Mouse (Mus musculus): ENCODE results near the gene Rfc1. TPM values are rescaled to one million over a fixed set of nuclear protein-coding genes. Genes with fewer than 3 reads are reported as not detected.
A peak's percentile ranks its signal among the peaks of the same experiment; 100 is the strongest.

Rfc1 gene
- polyA plus RNA-seq, 1 experiment from 2014 or later = 57.9 TPM

GRCm38 (mm10) chr5:65338394-65338793, 2.9 kb upstream of the Rfc1 start:
- H3K9me3 ChIP-seq = no peaks in the 10 kb centered on the region
- H3K4me2 ChIP-seq = no peak overlapping the region
- no peak overlapping the region for H3K4me3 ChIP-seq
- peaks cover 4% of the 10 kb centered on the region; the same call in 1 of the 2 replicates for H3K36me3 ChIP-seq
- no peak for ATAC-seq (ENCODE audit: extremely low read depth, insufficient number of reproducible peaks, low FRiP score, low TSS enrichment)
- no peak overlapping the region for H3K9ac ChIP-seq
- H3K4me1 ChIP-seq = peaks cover 17% of the 10 kb centered on the region
- WGBS = 80% methylated on average over 6 of the region's 6 CpGs
- H3K27ac ChIP-seq (replicated peaks) = no peak overlapping the region
- no peaks in the 10 kb centered on the region for H3K27me3 ChIP-seq (replicated peaks)

GRCm38 (mm10) chr5:65336075-65336355, 545 bp upstream of the Rfc1 start:
- H3K4me2 ChIP-seq = peak overlapping the region; percentile 89
- 27% methylated on average over 4 of the region's 4 CpGs for WGBS
- ATAC-seq (ENCODE audit: extremely low read depth, insufficient number of reproducible peaks, low FRiP score, low TSS enrichment) = no peak
- peaks cover 22% of the 10 kb centered on the region for H3K36me3 ChIP-seq
- H3K27me3 ChIP-seq (replicated peaks) = no peaks in the 10 kb centered on the region
- H3K4me3 ChIP-seq = peak overlapping the region; percentile 98
- H3K9me3 ChIP-seq = no peaks in the 10 kb centered on the region
- H3K9ac ChIP-seq = peak overlapping the region; percentile 91
- no peak overlapping the region for H3K27ac ChIP-seq (replicated peaks)
- peaks cover 17% of the 10 kb centered on the region for H3K4me1 ChIP-seq

GRCm38 (mm10) chr5:65334788-65335187, 682 bp downstream of the Rfc1 start:
- WGBS = 6% methylated on average over 8 of the region's 8 CpGs
- H3K9me3 ChIP-seq = no peaks in the 10 kb centered on the region
- H3K9ac ChIP-seq = peak overlapping the region; percentile 91
- H3K27me3 ChIP-seq (replicated peaks) = no peaks in the 10 kb centered on the region
- peak overlapping the region; percentile 98 for H3K4me3 ChIP-seq
- no peak for ATAC-seq (ENCODE audit: extremely low read depth, insufficient number of reproducible peaks, low FRiP score, low TSS enrichment)
- H3K36me3 ChIP-seq = peaks cover 22% of the 10 kb centered on the region
- H3K4me2 ChIP-seq = peak overlapping the region; percentile 89
- peak overlapping the region; percentile 85 for H3K27ac ChIP-seq (replicated peaks)
- peaks cover 17% of the 10 kb centered on the region for H3K4me1 ChIP-seq

DNA sequence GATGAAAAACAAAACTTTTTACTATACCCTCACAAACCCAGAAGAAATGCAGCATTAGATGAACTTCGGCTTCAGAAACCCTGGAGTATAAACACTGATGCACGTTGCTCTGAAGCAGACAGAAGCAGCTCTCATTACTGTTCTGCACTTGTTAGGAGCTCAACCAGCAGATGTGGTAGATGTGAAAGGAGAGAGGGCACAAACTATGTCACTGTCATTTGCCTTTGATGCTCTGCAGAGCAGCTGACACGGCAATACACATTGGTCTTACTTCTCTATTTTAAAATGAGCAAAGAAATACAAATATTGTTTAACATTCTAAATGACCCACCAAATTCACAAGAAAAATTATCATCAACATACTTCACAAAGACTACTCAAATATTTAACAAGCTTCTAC, 5.5 kb downstream of the Rfc1 start:
- Histone ChIP-seq H3K4me1 (peaks cover 32% of the 10 kb centered on the region), H3K4me3 (no peak overlapping the region), H3K9me3 (no peaks in the 10 kb centered on the region), H3K27ac (replicated peaks) (no peak overlapping the region), H3K36me3 (peaks cover 22% of the 10 kb centered on the region), H3K9ac (no peak overlapping the region), H3K27me3 (replicated peaks) (no peaks in the 10 kb centered on the region), H3K4me2 (no peak overlapping the region)
- whole genome bisulfite sequencing = 69% methylated on average over 3 of the region's 3 CpGs
- no peak for ATAC-seq (ENCODE audit: extremely low read depth, insufficient number of reproducible peaks, low FRiP score, low TSS enrichment)

- WGBS = 55% methylated on average over 5 of the region's 5 CpGs
- ATAC-seq (ENCODE audit: extremely low read depth, insufficient number of reproducible peaks, low FRiP score, low TSS enrichment) = no peak
- H3K27ac ChIP-seq (replicated peaks) = peak overlapping the region; percentile 81
- H3K36me3 ChIP-seq = 0 out of 2 replicates have a peak, but pooled peaks cover 1% of the 10 kb centered on the region
- peaks cover 21% of the 10 kb centered on the region for H3K4me1 ChIP-seq
- H3K4me2 ChIP-seq = peak overlapping the region; percentile 46
- no peak overlapping the region for H3K4me3 ChIP-seq
- H3K9ac ChIP-seq = peak overlapping the region; percentile 68
- no peaks in the 10 kb centered on the region for H3K9me3 ChIP-seq
- no peaks in the 10 kb centered on the region for H3K27me3 ChIP-seq (replicated peaks)
These were observed 9.3 kb downstream of the Rfc1 start for GRCm38 (mm10) chr5:65326212-65326611.

- Histone ChIP-seq H3K9ac (no peak overlapping the region), H3K9me3 (no peaks in the 10 kb centered on the region), H3K4me2 (no peak overlapping the region), H3K27ac (replicated peaks) (no peak overlapping the region), H3K27me3 (replicated peaks) (no peaks in the 10 kb centered on the region), H3K4me3 (no peak overlapping the region), H3K4me1 (peaks cover 21% of the 10 kb centered on the region), H3K36me3 (no peaks in the 10 kb centered on the region)
- no peak for ATAC-seq (ENCODE audit: extremely low read depth, insufficient number of reproducible peaks, low FRiP score, low TSS enrichment)
- 77% methylated on average over 3 of the region's 3 CpGs for WGBS
These were observed 10.6 kb downstream of the Rfc1 start for GRCm38 (mm10) chr5:65324758-65325355.

DNA sequence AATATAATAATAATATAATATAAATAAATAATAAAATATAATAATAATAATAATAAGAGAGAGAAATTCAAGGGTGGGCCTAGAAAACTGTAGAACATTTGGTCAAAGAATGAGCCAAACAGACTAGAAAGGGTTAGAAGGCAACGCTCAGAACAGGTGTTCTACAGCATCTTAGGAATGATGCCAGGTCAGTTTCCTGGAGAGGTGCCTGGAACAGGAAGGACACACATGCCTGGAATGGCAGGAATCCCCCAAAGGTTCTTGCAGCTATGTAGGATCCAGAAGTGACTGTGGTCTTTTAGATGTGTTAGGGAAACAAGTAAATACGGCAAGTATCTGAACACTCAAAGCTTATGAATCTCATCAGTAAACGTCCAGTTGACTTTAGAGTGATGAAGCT, 11.2 kb downstream of the Rfc1 start:
- no peaks in the 10 kb centered on the region for H3K9me3 ChIP-seq
- WGBS = 90% methylated on average over 3 of the region's 3 CpGs
- H3K27me3 ChIP-seq (replicated peaks) = no peaks in the 10 kb centered on the region
- H3K9ac ChIP-seq = no peak overlapping the region
- no peak overlapping the region for H3K27ac ChIP-seq (replicated peaks)
- H3K4me3 ChIP-seq = no peak overlapping the region
- H3K36me3 ChIP-seq = peaks cover 2% of the 10 kb centered on the region
- H3K4me1 ChIP-seq = peaks cover 21% of the 10 kb centered on the region
- ATAC-seq (ENCODE audit: extremely low read depth, insufficient number of reproducible peaks, low FRiP score, low TSS enrichment) = no peak
- H3K4me2 ChIP-seq = no peak overlapping the region

GRCm38 (mm10) chr5:65322165-65322564, 13.3 kb downstream of the Rfc1 start:
- H3K36me3 ChIP-seq = peaks cover 21% of the 10 kb centered on the region
- H3K4me3 ChIP-seq = no peak overlapping the region
- peaks cover 15% of the 10 kb centered on the region for H3K4me1 ChIP-seq
- no peak overlapping the region for H3K9ac ChIP-seq
- 78% methylated on average over 10 of the region's 10 CpGs for WGBS
- ATAC-seq (ENCODE audit: extremely low read depth, insufficient number of reproducible peaks, low FRiP score, low TSS enrichment) = no peak
- no peak overlapping the region for H3K4me2 ChIP-seq
- H3K27me3 ChIP-seq (replicated peaks) = no peaks in the 10 kb centered on the region
- H3K27ac ChIP-seq (replicated peaks) = no peak overlapping the region
- H3K9me3 ChIP-seq = no peaks in the 10 kb centered on the region

DNA sequence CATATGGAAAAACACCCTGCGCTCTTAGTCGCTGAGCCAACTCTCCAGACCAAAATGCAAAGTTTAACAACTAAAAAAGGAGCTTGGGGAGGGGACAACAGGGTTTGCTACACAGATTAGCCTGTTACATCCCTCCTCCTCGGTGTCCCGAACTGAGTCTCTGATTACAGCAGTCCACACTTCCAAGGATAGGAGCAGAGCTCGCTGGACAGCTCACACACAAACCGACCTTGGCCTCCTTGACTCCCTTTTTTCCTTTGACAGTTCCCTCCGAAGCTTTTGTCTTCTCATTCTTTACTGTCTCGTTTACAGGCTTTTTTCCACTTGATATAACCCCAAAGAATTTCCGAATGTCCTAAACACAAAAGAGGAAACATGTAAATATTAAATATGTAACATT, 16.3 kb downstream of the Rfc1 start:
- no peaks in the 10 kb centered on the region for H3K9me3 ChIP-seq
- no peak overlapping the region for H3K4me3 ChIP-seq
- no peaks in the 10 kb centered on the region for H3K27me3 ChIP-seq (replicated peaks)
- no peak overlapping the region for H3K9ac ChIP-seq
- H3K27ac ChIP-seq (replicated peaks) = no peak overlapping the region
- WGBS = 78% methylated on average over 9 of the region's 9 CpGs
- no peaks in the 10 kb centered on the region for H3K4me1 ChIP-seq
- ATAC-seq (ENCODE audit: extremely low read depth, insufficient number of reproducible peaks, low FRiP score, low TSS enrichment) = no peak
- H3K36me3 ChIP-seq = peaks cover 50% of the 10 kb centered on the region
- H3K4me2 ChIP-seq = no peak overlapping the region

DNA sequence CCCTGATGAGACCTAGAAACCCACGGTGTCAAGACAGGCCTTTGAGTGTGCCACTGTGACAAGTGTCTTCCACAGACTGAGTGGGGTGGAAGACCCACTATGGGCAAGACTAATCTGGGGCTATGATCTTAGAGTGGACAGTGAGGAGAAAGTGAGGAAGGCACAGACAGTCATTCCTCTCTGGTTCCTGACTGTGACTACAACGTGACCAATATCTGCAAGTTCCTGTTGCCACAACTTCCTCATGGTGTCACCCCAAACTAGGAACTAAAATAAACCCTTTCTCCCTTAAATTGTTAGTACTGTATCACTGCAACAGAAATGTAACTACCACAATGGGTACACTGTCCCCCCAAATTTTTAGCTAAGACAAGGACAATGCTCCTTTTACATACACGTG, 26.6 kb downstream of the Rfc1 start:
- Histone ChIP-seq H3K9me3 (no peaks in the 10 kb centered on the region), H3K4me1 (no peaks in the 10 kb centered on the region), H3K4me2 (no peak overlapping the region), H3K27me3 (replicated peaks) (no peaks in the 10 kb centered on the region), H3K36me3 (peaks cover 76% of the 10 kb centered on the region), H3K27ac (replicated peaks) (no peak overlapping the region), H3K9ac (no peak overlapping the region), H3K4me3 (no peak overlapping the region)
- ATAC-seq (ENCODE audit: extremely low read depth, insufficient number of reproducible peaks, low FRiP score, low TSS enrichment) = no peak
- WGBS = 95% methylated on average over 3 of the region's 3 CpGs

- H3K27me3 ChIP-seq (replicated peaks) = no peaks in the 10 kb centered on the region
These were observed 27.3 kb downstream of the Rfc1 start for GRCm38 (mm10) chr5:65308208-65308607.

DNA sequence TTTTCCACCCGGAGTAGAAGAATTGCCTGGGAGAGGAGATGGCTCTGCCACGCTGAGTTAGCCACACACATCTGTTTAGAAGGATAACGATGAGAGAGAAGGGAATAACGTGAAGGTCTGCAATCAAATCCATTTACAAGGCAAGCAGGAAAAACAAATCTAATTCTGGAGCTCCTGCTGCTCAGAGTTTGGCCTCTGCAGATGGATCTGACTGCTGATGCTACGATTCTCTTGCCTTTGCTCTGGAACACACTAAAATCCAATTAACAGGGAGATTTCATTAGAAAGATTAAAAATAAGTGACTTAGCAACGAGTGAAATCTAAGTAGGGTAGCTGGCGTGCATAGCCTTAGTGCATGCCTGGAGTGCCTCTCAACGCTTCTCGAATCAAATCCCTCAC, 30.0 kb downstream of the Rfc1 start:
- Histone ChIP-seq H3K27ac (replicated peaks) (no peak overlapping the region), H3K4me1 (no peaks in the 10 kb centered on the region), H3K4me3 (no peak overlapping the region), H3K36me3 (peaks cover 69% of the 10 kb centered on the region), H3K9ac (no peak overlapping the region), H3K9me3 (no peaks in the 10 kb centered on the region), H3K4me2 (no peak overlapping the region), H3K27me3 (replicated peaks) (no peaks in the 10 kb centered on the region)
- WGBS = 77% methylated on average over 9 of the region's 9 CpGs
- no peak for ATAC-seq (ENCODE audit: extremely low read depth, insufficient number of reproducible peaks, low FRiP score, low TSS enrichment)

More at GRCm38 (mm10) chr5:65308208-65308607, 27.3 kb downstream of the Rfc1 start:
- Histone ChIP-seq H3K4me2 (no peak overlapping the region), H3K9me3 (no peaks in the 10 kb centered on the region), H3K4me3 (no peak overlapping the region), H3K27ac (replicated peaks) (no peak overlapping the region), H3K9ac (no peak overlapping the region), H3K36me3 (peaks cover 75% of the 10 kb centered on the region), H3K4me1 (no peaks in the 10 kb centered on the region)
- 92% methylated on average over 7 of the region's 7 CpGs for WGBS
- ATAC-seq (ENCODE audit: extremely low read depth, insufficient number of reproducible peaks, low FRiP score, low TSS enrichment) = no peak
